Mouse (Mus musculus) embryonic facial prominence, embryonic 12.5 days (tissue): Measurements from ENCODE around the gene Rsph4a. TPM values are rescaled to one million over a fixed set of nuclear protein-coding genes. Genes with fewer than 3 reads are reported as not detected.
"Not testable (repeated sequence)": the region's sequence is repeated elsewhere in the genome, so short reads cannot be mapped to it uniquely, and the experiment has no call there.

Experiments used
- ATAC-seq: fragments of 200-750 bp; cut with Nextera tagmentation; 2 replicates; pipeline ENCODE4 v1.8.0; 2017; ENCODE audit not compliant: insufficient number of reproducible peaks, insufficient read depth, low FRiP score, low TSS enrichment
- H3K27ac ChIP-seq: fragments of 300-500 bp; sonication (generic); 2 replicates; pipeline ENCODE4 v1.5.1; 2016; ENCODE audit warnings: mild to moderate bottlenecking
- H3K27me3 ChIP-seq: fragments of 300-500 bp; sonication (generic); 2 replicates; pipeline ENCODE4 v1.6.1; 2016; ENCODE audit warnings: mild to moderate bottlenecking, moderate library complexity
- H3K36me3 ChIP-seq: fragments of 300-500 bp; sonication (generic); 2 replicates; pipeline ENCODE4 v1.6.1; 2016; ENCODE audit warnings: mild to moderate bottlenecking
- H3K4me1 ChIP-seq: fragments of 300-500 bp; sonication (generic); 2 replicates; pipeline ENCODE4 v1.6.1; 2016
- H3K4me2 ChIP-seq: fragments of 300-500 bp; sonication (generic); replicated peaks from 2 replicates; pipeline ENCODE4 v1.6.1; 2016; ENCODE audit warnings: mild to moderate bottlenecking, moderate library complexity
- H3K4me3 ChIP-seq: fragments of 300-500 bp; sonication (generic); 2 replicates; pipeline ENCODE4 v1.5.1; 2016; ENCODE audit warnings: mild to moderate bottlenecking
- H3K9ac ChIP-seq: fragments of 300-500 bp; sonication (generic); 2 replicates; pipeline ENCODE4 v1.6.1; 2016; ENCODE audit warnings: mild to moderate bottlenecking, moderate library complexity
- H3K9me3 ChIP-seq: fragments of 300-500 bp; sonication (generic); 2 replicates; pipeline ENCODE4 v1.6.1; 2016; ENCODE audit warnings: mild to moderate bottlenecking, moderate library complexity
- WGBS: fragments of 180-500 bp; shearing (Covaris S2); methylation state at CpG from one replicate; pipeline ENCODE4 v1.1.7; 2016; 5-methylcytosine and 5-hydroxymethylcytosine counted together
- polyA plus RNA-seq: library from polyadenylated mRNA; unstranded; fragments of >200 nt; fragmentation: Nextera tagmentation; extraction: Ambion mirVana; gene quantifications from 2 replicates; pipeline ENCODE4 v1.2.1, GENCODE M21; 2016

Rsph4a gene
- polyA plus RNA-seq: 0.10 TPM in 1 of 2 replicates, not detected in the other

DNA sequence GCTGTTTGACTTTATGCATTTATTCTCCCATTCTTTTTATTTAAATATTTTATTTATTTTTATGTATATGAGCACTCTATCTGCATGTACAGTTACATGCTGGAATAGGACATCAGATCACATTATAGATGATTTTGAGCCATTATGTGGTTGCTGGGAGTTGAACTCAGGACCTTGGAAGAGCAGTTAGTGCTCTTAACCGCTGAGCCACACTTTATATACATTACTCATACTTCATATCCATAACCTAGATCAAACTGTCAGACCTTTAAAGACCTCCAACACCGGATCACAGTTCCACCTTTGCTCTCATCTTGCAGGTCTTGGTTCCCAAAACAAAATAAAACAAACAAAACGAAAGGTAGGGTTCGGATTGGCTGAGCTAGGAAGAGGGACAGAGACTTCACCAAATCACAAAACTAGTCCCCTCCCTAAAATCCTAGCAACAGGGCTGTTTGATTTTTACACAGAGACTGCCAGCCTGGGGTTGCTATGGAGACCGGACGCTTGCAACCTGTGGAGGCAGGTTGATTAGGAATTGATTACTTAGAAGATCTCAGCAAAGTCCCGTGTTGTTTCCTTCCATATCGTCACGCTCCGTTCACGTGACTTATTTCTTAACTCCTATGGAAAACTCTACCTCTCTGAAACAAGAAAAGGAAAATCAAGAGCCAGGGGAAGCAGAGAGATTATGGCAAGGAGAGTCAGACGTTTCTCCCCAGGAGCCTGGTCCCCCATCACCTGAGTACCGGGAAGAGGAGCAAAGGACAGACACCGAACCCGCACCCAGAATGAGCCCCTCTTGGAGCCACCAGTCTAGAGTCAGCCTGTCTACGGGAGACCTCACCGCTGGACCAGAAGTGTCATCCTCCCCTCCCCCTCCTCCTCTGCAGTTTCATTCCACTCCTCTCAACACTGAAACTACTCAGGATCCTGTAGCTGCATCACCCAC is at the start of gene Rsph4a:
TSS of gene Rsph4a (plus strand) at position 582 of the 952 bp plus-strand sequence.
- H3K27me3 ChIP-seq: no peaks in the 10 kb centered on the region
- peak within 1 kb of the TSS; percentile 69 for H3K4me2 ChIP-seq
- ATAC-seq: peak; percentile 95
- H3K27ac ChIP-seq: no peak within 1 kb of the TSS
- 0 out of 2 replicates have a peak, but pooled peaks cover 4% of the 10 kb centered on the region for H3K4me1 ChIP-seq
- no peak within 1 kb of the TSS for H3K9ac ChIP-seq
- 6% methylated on average over 17 of the region's 17 CpGs for WGBS
- no peaks in the 10 kb centered on the region for H3K36me3 ChIP-seq
- peak within 1 kb of the TSS; percentile 40 for H3K4me3 ChIP-seq
- H3K9me3 ChIP-seq: no peaks in the 10 kb centered on the region

- Histone ChIP-seq H3K36me3 (no peaks in the 10 kb centered on the region), H3K9ac (no peak within 1 kb of the TSS), H3K4me2 (no peak within 1 kb of the TSS), H3K9me3 (no peaks in the 10 kb centered on the region), H3K27ac (no peak within 1 kb of the TSS), H3K4me1 (no peaks in the 10 kb centered on the region), H3K4me3 (no peak within 1 kb of the TSS), H3K27me3 (no peaks in the 10 kb centered on the region)
- ATAC-seq: no peak
Observed at GRCm38 (mm10) chr10:33857421-33857820, 47.5 kb upstream of the Rsph4a start, which contains the start of gene Sult3a1. TSS of gene Sult3a1 (plus strand) at chr10:33857721.

- Histone ChIP-seq H3K9ac (no peak overlapping the region), H3K36me3 (no peaks in the 10 kb centered on the region), H3K4me1 (no peaks in the 10 kb centered on the region), H3K27ac (no peak overlapping the region), H3K9me3 (no peaks in the 10 kb centered on the region), H3K27me3 (no peaks in the 10 kb centered on the region), H3K4me3 (no peak overlapping the region), H3K4me2 (no peak overlapping the region)
- ATAC-seq: no peak
- WGBS: 73% methylated on average over 2 of the region's 2 CpGs
Observed at GRCm38 (mm10) chr10:33865994-33866393, 38.9 kb upstream of the Rsph4a start.

GRCm38 (mm10) chr10:33870441-33870840 is 34.5 kb upstream of the Rsph4a start:
- 11% methylated on average over 1 of the region's 1 CpGs for WGBS
- Histone ChIP-seq H3K4me1 (no peaks in the 10 kb centered on the region), H3K27ac (no peak overlapping the region), H3K9me3 (no peaks in the 10 kb centered on the region), H3K9ac (no peak overlapping the region), H3K36me3 (no peaks in the 10 kb centered on the region), H3K4me3 (no peak overlapping the region), H3K27me3 (no peaks in the 10 kb centered on the region), H3K4me2 (no peak overlapping the region)
- ATAC-seq: no peak

DNA sequence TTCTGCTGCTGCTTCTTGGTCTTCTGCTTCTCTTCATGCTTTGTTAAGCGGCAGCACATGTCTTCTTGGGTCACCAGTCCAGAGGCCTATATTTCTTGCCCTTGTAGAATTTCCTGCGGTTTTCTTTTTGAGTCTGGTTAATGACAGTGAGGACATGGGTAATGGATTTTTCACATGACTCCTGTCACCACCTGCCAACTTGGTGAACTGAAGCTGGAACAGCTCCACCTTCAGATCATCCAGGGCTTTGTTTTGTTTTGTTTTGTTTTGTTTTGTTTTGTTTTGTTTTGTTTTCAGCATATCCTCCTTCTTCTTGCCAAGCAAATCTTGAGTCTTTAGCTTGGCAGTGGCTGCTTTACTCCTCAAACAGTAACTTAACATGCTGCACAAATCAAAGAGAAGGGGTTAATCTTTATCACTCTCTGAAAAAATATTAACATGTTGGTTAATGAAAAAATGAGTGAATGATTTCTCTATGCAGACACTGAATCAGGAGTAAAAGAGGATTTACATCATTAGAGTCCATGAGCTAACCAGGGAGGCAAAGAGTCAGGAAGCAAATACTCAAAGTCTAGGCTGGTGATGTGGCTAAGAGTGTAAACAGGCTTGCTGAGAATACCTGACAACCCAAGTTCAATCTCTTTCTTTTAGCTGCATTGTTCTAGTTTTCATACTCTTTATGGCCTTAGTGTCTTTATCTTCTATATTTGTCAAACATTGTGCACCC is 32.1 kb upstream of the Rsph4a start:
- no peaks in the 10 kb centered on the region for H3K4me1 ChIP-seq
- H3K36me3 ChIP-seq: no peaks in the 10 kb centered on the region
- no peak overlapping the region for H3K9ac ChIP-seq
- H3K27ac ChIP-seq: no peak overlapping the region
- ATAC-seq: no peak
- no peaks in the 10 kb centered on the region for H3K27me3 ChIP-seq
- H3K4me2 ChIP-seq: no peak overlapping the region
- H3K4me3 ChIP-seq: no peak overlapping the region
- H3K9me3 ChIP-seq: no peaks in the 10 kb centered on the region
- WGBS: 84% methylated on average over 2 of the region's 2 CpGs

DNA sequence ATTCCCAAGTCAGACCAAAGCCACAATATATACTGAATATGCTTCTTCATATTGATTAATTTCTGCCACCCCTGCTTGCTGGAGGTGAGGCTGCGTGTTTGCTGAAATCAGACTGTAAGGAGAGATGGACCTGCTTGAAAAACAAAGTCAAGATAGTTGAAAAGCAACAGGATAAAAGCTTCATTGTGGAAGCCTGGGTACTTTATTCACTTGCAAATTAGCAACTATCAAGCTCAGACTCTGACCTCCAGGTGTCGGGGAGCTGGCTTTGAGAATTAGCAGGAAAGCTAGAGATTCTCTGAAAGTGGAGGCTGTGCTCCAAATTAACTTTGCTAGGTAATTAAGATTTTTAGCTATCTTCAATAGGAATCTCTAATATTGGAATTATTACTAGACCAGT is 22.5 kb upstream of the Rsph4a start:
- not testable (repeated sequence) for H3K4me3 ChIP-seq, ATAC-seq, H3K9me3 ChIP-seq, H3K4me1 ChIP-seq, H3K4me2 ChIP-seq, H3K36me3 ChIP-seq, H3K27ac ChIP-seq, H3K27me3 ChIP-seq, H3K9ac ChIP-seq
- WGBS: 79% methylated on average over 2 of the region's 2 CpGs

DNA sequence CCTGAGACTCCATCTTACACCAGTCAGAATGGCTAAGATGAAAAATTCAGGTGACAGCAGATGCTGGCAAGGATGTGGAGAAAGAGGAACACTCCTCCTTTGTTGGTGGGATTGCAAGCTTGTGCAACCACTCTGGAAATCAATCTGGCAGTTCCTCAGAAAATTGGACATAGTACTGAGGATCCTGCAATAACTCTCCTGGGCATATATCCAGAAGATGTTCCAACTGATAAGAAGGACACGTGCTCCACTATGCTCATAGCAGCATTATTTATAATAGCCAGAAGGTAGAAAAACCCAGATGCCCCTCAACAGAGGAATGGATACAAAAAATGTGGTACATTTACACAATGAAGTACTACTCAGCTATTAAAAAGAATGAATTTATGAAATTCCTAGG is 3.4 kb upstream of the Rsph4a start:
- H3K4me2 ChIP-seq, H3K9ac ChIP-seq, H3K9me3 ChIP-seq, ATAC-seq, H3K36me3 ChIP-seq, H3K27me3 ChIP-seq, H3K27ac ChIP-seq, H3K4me3 ChIP-seq, H3K4me1 ChIP-seq: not testable (repeated sequence)
- WGBS: 76% methylated on average over 1 of the region's 1 CpGs

DNA sequence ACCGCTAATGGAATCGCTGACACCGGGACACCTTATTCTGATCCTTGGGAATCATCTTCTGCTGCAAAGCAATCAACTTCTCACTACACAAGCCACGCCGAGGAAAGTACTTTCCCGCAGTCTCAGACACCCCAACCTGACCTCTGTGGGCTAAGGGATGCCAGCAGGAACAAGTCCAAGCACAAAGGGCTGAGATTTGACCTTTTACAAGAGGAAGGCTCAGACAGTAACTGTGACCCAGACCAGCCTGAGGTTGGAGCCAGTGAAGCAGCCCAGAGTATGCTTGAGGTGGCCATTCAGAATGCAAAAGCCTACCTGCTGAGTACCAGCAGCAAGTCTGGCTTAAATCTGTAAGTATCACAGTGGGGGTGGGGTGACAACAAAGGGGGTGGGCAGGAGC is 578 bp downstream of the Rsph4a start:
- no peak overlapping the region for H3K27ac ChIP-seq
- no peaks in the 10 kb centered on the region for H3K36me3 ChIP-seq
- H3K9me3 ChIP-seq: no peaks in the 10 kb centered on the region
- WGBS: 6% methylated on average over 6 of the region's 6 CpGs
- ATAC-seq: no peak; the same call in 1 of the 2 replicates
- H3K4me2 ChIP-seq: peak overlapping the region; percentile 69
- no peaks in the 10 kb centered on the region for H3K27me3 ChIP-seq
- H3K9ac ChIP-seq: no peak overlapping the region
- peak overlapping the region; percentile 40 for H3K4me3 ChIP-seq
- 0 out of 2 replicates have a peak, but pooled peaks cover 4% of the 10 kb centered on the region for H3K4me1 ChIP-seq

GRCm38 (mm10) chr10:33940702-33941101 is 35.8 kb downstream of the Rsph4a start:
- no peak for ATAC-seq
- H3K36me3 ChIP-seq: peaks cover 60% of the 10 kb centered on the region
- H3K9ac ChIP-seq: no peak overlapping the region
- H3K27me3 ChIP-seq: no peaks in the 10 kb centered on the region
- H3K4me3 ChIP-seq: no peak overlapping the region
- no peak overlapping the region for H3K27ac ChIP-seq
- H3K4me1 ChIP-seq: no peaks in the 10 kb centered on the region
- no peak overlapping the region for H3K4me2 ChIP-seq
- no peaks in the 10 kb centered on the region for H3K9me3 ChIP-seq

GRCm38 (mm10) chr10:33945390-33945789 is 40.5 kb downstream of the Rsph4a start:
- no peaks in the 10 kb centered on the region for H3K27me3 ChIP-seq
- no peak for ATAC-seq
- 0 out of 2 replicates have a peak, but pooled peaks cover 9% of the 10 kb centered on the region for H3K4me1 ChIP-seq
- H3K27ac ChIP-seq: no peak overlapping the region
- WGBS: 93% methylated on average over 3 of the region's 3 CpGs
- no peak overlapping the region for H3K4me3 ChIP-seq
- no peak overlapping the region for H3K4me2 ChIP-seq
- H3K9me3 ChIP-seq: no peaks in the 10 kb centered on the region
- H3K9ac ChIP-seq: no peak overlapping the region
- H3K36me3 ChIP-seq: peaks cover 33% of the 10 kb centered on the region

- 0 out of 2 replicates have a peak, but pooled peaks cover 10% of the 10 kb centered on the region for H3K4me1 ChIP-seq
- H3K27me3 ChIP-seq: no peaks in the 10 kb centered on the region
- 86% methylated on average over 2 of the region's 2 CpGs for whole genome bisulfite sequencing
- no peak overlapping the region for H3K4me2 ChIP-seq
- ATAC-seq: no peak
- no peaks in the 10 kb centered on the region for H3K9me3 ChIP-seq
- no peak overlapping the region for H3K27ac ChIP-seq
- no peak overlapping the region for H3K9ac ChIP-seq
- H3K36me3 ChIP-seq: peaks cover 29% of the 10 kb centered on the region
- H3K4me3 ChIP-seq: no peak overlapping the region
Observed at GRCm38 (mm10) chr10:33946336-33946735, 41.4 kb downstream of the Rsph4a start.
